ENCODE assay signal across 16 mouse cellular contexts in the genomic region with DNA sequence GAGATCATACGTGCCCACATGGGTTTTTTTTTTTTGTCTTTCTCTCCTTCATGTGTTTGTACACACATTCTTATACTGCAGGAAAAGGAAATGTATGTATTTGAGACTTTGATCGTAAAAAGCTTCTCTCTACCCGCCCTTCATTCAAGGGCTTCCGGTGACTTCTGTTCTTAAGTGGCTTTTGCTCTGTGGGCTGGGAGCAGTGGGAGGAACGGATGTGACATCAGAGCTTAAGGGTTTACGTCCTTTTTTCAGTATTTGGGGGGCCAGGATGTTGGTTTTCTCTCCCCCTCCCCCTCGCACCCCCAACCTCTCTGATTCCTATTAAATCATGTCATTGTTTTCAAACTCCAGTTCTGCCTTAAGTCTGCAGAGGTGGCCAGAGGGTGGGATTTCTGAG.
A peak's percentile ranks its signal among the peaks of the same experiment; 100 is the strongest.
DNase-seq lines count a peak whose midpoint lies in the region; ATAC-seq lines count a peak whose summit lies in the region.
"Had no signal": no experiment of that assay in that cellular context is flagged by ENCODE, and none has a peak within 500 bp of the region (broad histone marks: within the 10 kb centered on the region; RNA-seq: fewer than 3 reads in every experiment).

No protein-coding gene starts in this region.

- no peak for ATAC-seq in kidney, embryonic 15.5 days (replicated peaks; ENCODE audit: low FRiP score)
- peak; percentile 83 to 84 for ATAC-seq in hematopoietic stem cell, adult 5-6 weeks (replicated peaks in 1 of 2; ENCODE audit: insufficient read depth in 1 of 2, low FRiP score in 2 of 2, low TSS enrichment in 1 of 2, low read depth in 1 of 2, poor library complexity in 2 of 2, severe bottlenecking in 2 of 2)
- ATAC-seq in neutrophil, adult 5-6 weeks (ENCODE audit: extremely low read depth, insufficient number of reproducible peaks, low FRiP score, poor library complexity, severe bottlenecking): peak; percentile 53; the same call in 1 of the 2 replicates
- no peak for ATAC-seq in hindbrain, embryonic 14.5 days (ENCODE audit: low FRiP score)
- ATAC-seq: intestine, postnatal 0 days had no signal

- H3K27me3 ChIP-seq in kidney, embryonic 15.5 days: no peaks in the 10 kb centered on the region
- H3K27me3 ChIP-seq in hindbrain, embryonic 14.5 days (ENCODE audit: control insufficient read depth, insufficient read depth, low read length): no peaks in the 10 kb centered on the region
- H3K27me3 ChIP-seq: limb, embryonic 13.5 days; lung, embryonic 15.5 days had no signal

- peaks cover 63% of the 10 kb centered on the region for H3K36me3 ChIP-seq in kidney, embryonic 15.5 days
- no peaks in the 10 kb centered on the region; the same call in 1 of the 2 replicates for H3K36me3 ChIP-seq in hindbrain, embryonic 14.5 days (replicated peaks; ENCODE audit: control insufficient read depth, insufficient read depth)

- WGBS in kidney, embryonic 15.5 days: 44% methylated on average over 7 of the region's 7 CpGs
- WGBS in hindbrain, embryonic 14.5 days: 86% methylated on average over 7 of the region's 7 CpGs

- DNase-seq in kidney, adult 9 months: no peak
- DNase-seq in 416B (ENCODE audit: low read depth) (peak; percentile 4), MN1 (ENCODE audit: low spot score) (no peak)
- DNase-seq in cerebellum, postnatal 14 days: no peak
- DNase-seq in hindbrain, embryonic 14.5 days (ENCODE audit: low spot score): no peak
- DNase-seq: cerebellum, adult 8-10 months; heart, postnatal 4 days had no signal

- H3K4me3 ChIP-seq in kidney, embryonic 15.5 days (replicated peaks): no peak overlapping the region
- no peak overlapping the region for H3K4me3 ChIP-seq in hindbrain, embryonic 14.5 days (replicated peaks; ENCODE audit: low read length)
- H3K4me3 ChIP-seq: embryonic facial prominence, embryonic 10.5 days; heart, embryonic 10.5 days; limb, embryonic 13.5 days; lung, embryonic 15.5 days had no signal

- no peak overlapping the region for H3K9ac ChIP-seq in kidney, embryonic 15.5 days
- no peak overlapping the region for H3K9ac ChIP-seq in hindbrain, embryonic 14.5 days
- H3K9ac ChIP-seq: lung, embryonic 15.5 days had no signal

- H3K9me3 ChIP-seq in kidney, embryonic 15.5 days (replicated peaks): 0 out of 2 replicates have a peak, but pooled peaks cover 6% of the 10 kb centered on the region
- no peaks in the 10 kb centered on the region for H3K9me3 ChIP-seq in hindbrain, embryonic 14.5 days (ENCODE audit: control insufficient read depth, low read length)
- H3K9me3 ChIP-seq: heart, embryonic 10.5 days; lung, embryonic 15.5 days had no signal

- peak overlapping the region; percentile 70 for H3K27ac ChIP-seq in kidney, embryonic 15.5 days
- no peak overlapping the region for H3K27ac ChIP-seq in hindbrain, embryonic 14.5 days
- H3K27ac ChIP-seq: embryonic facial prominence, embryonic 10.5 days; heart, embryonic 10.5 days; lung, embryonic 15.5 days; stomach, postnatal 0 days had no signal

- H3K4me2 ChIP-seq in kidney, embryonic 15.5 days: 0 out of 2 replicates have a peak overlapping the region, but pooled peaks have one; percentile 17
- H3K4me2 ChIP-seq in hindbrain, embryonic 14.5 days (replicated peaks): no peak overlapping the region
- H3K4me2 ChIP-seq: limb, embryonic 13.5 days; lung, embryonic 15.5 days had no signal

- peaks cover 12% of the 10 kb centered on the region for H3K4me1 ChIP-seq in kidney, embryonic 15.5 days
- H3K4me1 ChIP-seq in hindbrain, embryonic 14.5 days (replicated peaks; ENCODE audit: control insufficient read depth, insufficient read depth, low read length): peaks cover 5% of the 10 kb centered on the region
- H3K4me1 ChIP-seq: heart, embryonic 10.5 days had no signal

Comparison
In these comparisons a context has a peak if more than half of its experiments do, and no peak if none do; other contexts are left out.
1. ATAC-seq: peak in hematopoietic stem cell, adult 5-6 weeks (2 of 2) and neutrophil, adult 5-6 weeks (single experiment); none in kidney, embryonic 15.5 days (single experiment) and hindbrain, embryonic 14.5 days (single experiment).